Mouse (Mus musculus) embryonic facial prominence, embryonic 14.5 days (tissue): ENCODE results near the gene Pin1rt1. TPM values are rescaled to one million over a fixed set of nuclear protein-coding genes. Genes with fewer than 3 reads are reported as not detected.

Experiments
- ATAC-seq: fragments of 200-750 bp; cut with Nextera tagmentation; 2 replicates; pipeline ENCODE4 v1.8.0; 2017; ENCODE audit warnings: low read depth, moderate number of reproducible peaks, moderate TSS enrichment
- DNase-seq: peaks from one replicate; pipeline ENCODE4 v3.0.0-alpha.2; 2015; ENCODE audit warnings: low spot score
- H3K27ac ChIP-seq: fragments of 300-500 bp; sonication (generic); replicated peaks from 2 replicates; pipeline ENCODE4 v1.5.1; 2014; ENCODE audit warnings: low read depth, mild to moderate bottlenecking, low read length, moderate library complexity
- H3K27me3 ChIP-seq: fragments of 300-500 bp; sonication (generic); replicated peaks from 2 replicates; pipeline ENCODE4 v1.6.1; 2014; ENCODE audit warnings: low read length; ENCODE audit not compliant: control insufficient read depth, insufficient read depth
- H3K36me3 ChIP-seq: fragments of 300-500 bp; sonication (generic); 2 replicates; pipeline ENCODE4 v1.6.1; 2014; ENCODE audit warnings: low read length, mixed read lengths; ENCODE audit not compliant: control insufficient read depth, insufficient read depth
- H3K4me1 ChIP-seq: fragments of 300-500 bp; sonication (generic); 2 replicates; pipeline ENCODE4 v1.6.1; 2014; ENCODE audit warnings: antibody characterized with exemption, low read length; ENCODE audit not compliant: control insufficient read depth, insufficient read depth
- H3K4me2 ChIP-seq: fragments of 300-500 bp; sonication (generic); 2 replicates; pipeline ENCODE4 v1.6.1; 2014; ENCODE audit warnings: low read depth, mild to moderate bottlenecking, low read length, moderate library complexity, mixed read lengths
- H3K4me3 ChIP-seq: fragments of 300-500 bp; sonication (generic); 2 replicates; pipeline ENCODE4 v1.5.1; 2014; ENCODE audit warnings: low read depth, mild to moderate bottlenecking, low read length
- H3K9ac ChIP-seq: fragments of 300-500 bp; sonication (generic); 2 replicates; pipeline ENCODE4 v1.6.1; 2014; ENCODE audit warnings: low read depth, mild to moderate bottlenecking, low read length, moderate library complexity, mixed read lengths
- H3K9me3 ChIP-seq: fragments of 300-500 bp; sonication (generic); 2 replicates; pipeline ENCODE4 v1.6.1; 2016; ENCODE audit warnings: low read length; ENCODE audit not compliant: control insufficient read depth
- WGBS: fragments of 180-500 bp; shearing (Covaris S2); extraction: QIAGEN DNeasy Blood & Tissue Kit; methylation state at CpG from one replicate; pipeline ENCODE4 v1.1.7; 2014; 5-methylcytosine and 5-hydroxymethylcytosine counted together
- polyA plus RNA-seq: library from polyadenylated mRNA; unstranded; fragments of >200 nt; fragmentation: Nextera tagmentation; extraction: Ambion mirVana; gene quantifications from 2 replicates; pipeline ENCODE4 v1.2.1, GENCODE M21; 2014

Gene Pin1rt1
- polyA plus RNA-seq = not detected in 2 replicates

GRCm38 (mm10) chr2:104716279-104716678 lies at the start of gene Pin1rt1:
TSS of gene Pin1rt1 (minus strand) at chr2:104716379.
- no peaks in the 10 kb centered on the region for H3K9me3 ChIP-seq
- no peak within 1 kb of the TSS for H3K9ac ChIP-seq
- WGBS = 84% methylated on average over 4 of the region's 4 CpGs
- ATAC-seq = no peak
- no peak within 1 kb of the TSS for H3K4me3 ChIP-seq
- H3K4me2 ChIP-seq = no peak within 1 kb of the TSS
- H3K36me3 ChIP-seq = no peaks in the 10 kb centered on the region
- no peak for DNase-seq
- no peaks in the 10 kb centered on the region for H3K27me3 ChIP-seq
- H3K27ac ChIP-seq = no peak within 1 kb of the TSS
- H3K4me1 ChIP-seq = no peaks in the 10 kb centered on the region

- ATAC-seq (no peak), DNase-seq (no peak)
- Histone ChIP-seq H3K27ac (no peak overlapping the region), H3K4me3 (no peak overlapping the region), H3K36me3 (peaks cover 71% of the 10 kb centered on the region), H3K9me3 (no peaks in the 10 kb centered on the region), H3K27me3 (no peaks in the 10 kb centered on the region), H3K4me2 (no peak overlapping the region), H3K9ac (no peak overlapping the region), H3K4me1 (no peaks in the 10 kb centered on the region)
- WGBS = 89% methylated on average over 4 of the region's 4 CpGs
Measured at GRCm38 (mm10) chr2:104764018-104764417, 47.8 kb upstream of the Pin1rt1 start.

GRCm38 (mm10) chr2:104763134-104763703 lies 47.0 kb upstream of the Pin1rt1 start:
- no peak overlapping the region for H3K4me3 ChIP-seq
- 75% methylated on average over 8 of the region's 8 CpGs for WGBS
- H3K27me3 ChIP-seq = no peaks in the 10 kb centered on the region
- no peak for DNase-seq
- H3K9ac ChIP-seq = no peak overlapping the region
- H3K9me3 ChIP-seq = no peaks in the 10 kb centered on the region
- peaks cover 68% of the 10 kb centered on the region for H3K36me3 ChIP-seq
- no peak overlapping the region for H3K4me2 ChIP-seq
- H3K27ac ChIP-seq = no peak overlapping the region
- ATAC-seq = no peak
- H3K4me1 ChIP-seq = no peaks in the 10 kb centered on the region

GRCm38 (mm10) chr2:104750611-104751010 lies 34.4 kb upstream of the Pin1rt1 start:
- Histone ChIP-seq H3K36me3 (0 out of 2 replicates have a peak, but pooled peaks cover 7% of the 10 kb centered on the region), H3K27ac (no peak overlapping the region), H3K4me3 (no peak overlapping the region), H3K27me3 (no peaks in the 10 kb centered on the region), H3K9me3 (no peaks in the 10 kb centered on the region), H3K4me1 (no peaks in the 10 kb centered on the region), H3K4me2 (no peak overlapping the region), H3K9ac (no peak overlapping the region)
- WGBS = 54% methylated on average over 3 of the region's 3 CpGs
- 0 out of 2 replicates have a peak, but pooled peaks have one; percentile 53 for ATAC-seq
- DNase-seq = peak; percentile 45

DNA sequence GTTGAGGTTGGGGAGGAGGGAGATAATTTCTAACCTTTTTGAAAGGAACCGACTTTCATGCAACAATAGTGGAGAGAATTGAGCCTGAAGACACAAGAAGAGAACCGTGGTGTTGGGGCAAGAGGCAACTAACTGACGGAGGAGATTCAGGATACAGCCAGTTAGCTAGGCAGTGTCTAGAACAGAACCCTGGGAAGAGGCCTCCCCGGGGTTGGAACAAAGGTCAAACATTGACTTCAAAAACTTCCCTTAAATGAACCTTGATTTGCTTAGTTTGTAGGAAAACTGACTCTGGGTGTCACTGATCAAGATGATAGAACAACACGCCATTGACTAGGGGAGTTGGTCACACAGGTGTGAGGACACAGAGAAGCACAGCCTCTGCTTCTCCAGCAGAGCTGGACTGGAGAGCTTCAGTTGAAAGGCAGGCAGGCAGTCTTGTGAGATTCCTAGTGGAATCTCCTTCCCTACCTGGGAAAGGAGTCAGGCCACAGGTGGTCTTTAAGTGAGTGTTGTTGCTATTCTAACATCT lies 32.5 kb upstream of the Pin1rt1 start:
- DNase-seq (no peak), ATAC-seq (no peak)
- no peak overlapping the region for H3K27ac ChIP-seq
- no peak overlapping the region for H3K9ac ChIP-seq
- H3K36me3 ChIP-seq = 0 out of 2 replicates have a peak, but pooled peaks cover 3% of the 10 kb centered on the region
- no peak overlapping the region for H3K4me3 ChIP-seq
- no peaks in the 10 kb centered on the region for H3K27me3 ChIP-seq
- 82% methylated on average over 5 of the region's 5 CpGs for WGBS
- H3K4me2 ChIP-seq = no peak overlapping the region
- H3K4me1 ChIP-seq = no peaks in the 10 kb centered on the region
- H3K9me3 ChIP-seq = no peaks in the 10 kb centered on the region

GRCm38 (mm10) chr2:104746251-104746650 lies 30.1 kb upstream of the Pin1rt1 start:
- WGBS = 58% methylated on average over 8 of the region's 8 CpGs
- peaks cover 6% of the 10 kb centered on the region; the same call in 1 of the 2 replicates for H3K4me1 ChIP-seq
- no peak overlapping the region for H3K27ac ChIP-seq
- ATAC-seq = no peak
- H3K4me3 ChIP-seq = no peak overlapping the region
- no peak overlapping the region for H3K4me2 ChIP-seq
- no peaks in the 10 kb centered on the region for H3K9me3 ChIP-seq
- no peak overlapping the region for H3K9ac ChIP-seq
- H3K36me3 ChIP-seq = no peaks in the 10 kb centered on the region
- H3K27me3 ChIP-seq = peaks cover 9% of the 10 kb centered on the region; the same call in 1 of the 2 replicates
- peak; percentile 14 for DNase-seq

- 52% methylated on average over 5 of the region's 5 CpGs for WGBS
- no peak overlapping the region for H3K27ac ChIP-seq
- DNase-seq (no peak), ATAC-seq (no peak)
- no peaks in the 10 kb centered on the region for H3K9me3 ChIP-seq
- H3K9ac ChIP-seq = no peak overlapping the region
- H3K36me3 ChIP-seq = no peaks in the 10 kb centered on the region
- H3K4me3 ChIP-seq = no peak overlapping the region
- peaks cover 8% of the 10 kb centered on the region; the same call in 1 of the 2 replicates for H3K4me1 ChIP-seq
- no peak overlapping the region for H3K4me2 ChIP-seq
- peaks cover 11% of the 10 kb centered on the region; the same call in 1 of the 2 replicates for H3K27me3 ChIP-seq
Measured at GRCm38 (mm10) chr2:104743971-104744370, 27.8 kb upstream of the Pin1rt1 start.

- Histone ChIP-seq H3K4me2 (peak overlapping the region; percentile 92), H3K9ac (peak overlapping the region; percentile 79; the same call in 1 of the 2 replicates), H3K27ac (no peak overlapping the region), H3K36me3 (no peaks in the 10 kb centered on the region), H3K27me3 (peaks cover 11% of the 10 kb centered on the region; the same call in 1 of the 2 replicates), H3K9me3 (no peaks in the 10 kb centered on the region), H3K4me3 (peak overlapping the region; percentile 71), H3K4me1 (peaks cover 8% of the 10 kb centered on the region; the same call in 1 of the 2 replicates)
- WGBS = 20% methylated on average over 7 of the region's 7 CpGs
- DNase-seq (no peak), ATAC-seq (no peak)
Measured at GRCm38 (mm10) chr2:104743160-104743559, 27.0 kb upstream of the Pin1rt1 start.

DNA sequence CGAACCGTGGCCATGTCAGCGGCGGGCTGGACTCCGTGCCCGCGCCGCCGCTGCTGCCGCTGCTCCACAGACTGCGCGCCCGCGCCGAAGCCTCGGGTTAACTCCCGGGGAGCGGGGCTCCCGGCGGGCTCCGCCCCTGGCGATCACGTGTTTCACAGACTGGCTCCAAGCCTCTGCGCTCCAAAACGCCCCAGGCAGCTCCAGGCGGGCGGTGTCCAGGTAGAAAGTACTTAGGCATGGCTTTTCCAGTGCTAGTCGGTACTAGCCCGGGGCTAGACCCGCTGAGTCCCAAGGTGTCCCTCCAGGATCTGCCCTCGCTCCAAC lies 26.5 kb upstream of the Pin1rt1 start, which contains the start of gene Depdc7:
Depdc7 (minus strand) TSS at position 138 of the 324 bp plus-strand sequence.
- Histone ChIP-seq H3K4me1 (peaks cover 8% of the 10 kb centered on the region; the same call in 1 of the 2 replicates), H3K9me3 (no peaks in the 10 kb centered on the region), H3K4me2 (peak within 1 kb of the TSS; percentile 92), H3K36me3 (no peaks in the 10 kb centered on the region), H3K4me3 (peak within 1 kb of the TSS; percentile 71), H3K9ac (peak within 1 kb of the TSS; percentile 79), H3K27ac (no peak within 1 kb of the TSS), H3K27me3 (peaks cover 11% of the 10 kb centered on the region; the same call in 1 of the 2 replicates)
- 0% methylated on average over 14 of the region's 31 CpGs for WGBS
- DNase-seq = peak; percentile 89
- peak; percentile 89 for ATAC-seq
